Mouse (Mus musculus): Measurements from ENCODE around the gene Aadac. TPM values are rescaled to one million over a fixed set of nuclear protein-coding genes. Genes with fewer than 3 reads are reported as not detected.

Aadac gene
- polyA plus RNA-seq, 1 experiment: not detected

- TF ChIP-seq REST (IDR thresholded peaks at IDR 0.05; ENCODE audit: insufficient read depth, insufficient read length) (no peak), USF1 (IDR thresholded peaks at IDR 0.05; ENCODE audit: low read depth) (no peak), POLR2AphosphoS2 (IDR thresholded peaks at IDR 0.05; ENCODE audit: insufficient read length, low read depth) (no peak), CEBPB (IDR thresholded peaks at IDR 0.05; ENCODE audit: insufficient read depth, poor library complexity, severe bottlenecking) (no peak), MYOD1 (IDR thresholded peaks at IDR 0.05; ENCODE audit: control insufficient read depth in 1 of 3, insufficient read length in 2 of 3, low read depth in 2 of 3) (no peak), SRF (IDR thresholded peaks at IDR 0.05; ENCODE audit: control insufficient read depth, insufficient read length, low read depth) (no peak), MYOG (IDR thresholded peaks at IDR 0.05; ENCODE audit: control insufficient read depth in 1 of 3, insufficient read depth in 1 of 3, insufficient read length in 2 of 3, low read depth in 2 of 3) (no peak), E2F4 (IDR thresholded peaks at IDR 0.05; ENCODE audit: insufficient read depth) (no peak), TCF12 (IDR thresholded peaks at IDR 0.05; ENCODE audit: insufficient read depth, poor library complexity, severe bottlenecking) (no peak), POLR2A (IDR thresholded peaks at IDR 0.05; ENCODE audit: insufficient read length, low read depth) (no peak), MAX (IDR thresholded peaks at IDR 0.05; ENCODE audit: low read depth) (no peak), TCF3 (IDR thresholded peaks at IDR 0.05; ENCODE audit: insufficient read length, low read depth) (no peak)
- no peak overlapping the region for H3K4me3 ChIP-seq
- H3K36me3 ChIP-seq (ENCODE audit: control insufficient read depth, insufficient read depth): no peaks in the 10 kb centered on the region
- no peak overlapping the region for H3ac ChIP-seq (ENCODE audit: control insufficient read depth, insufficient read length)
- H3K4me2 ChIP-seq (ENCODE audit: low read depth): no peak overlapping the region
- no peaks in the 10 kb centered on the region for H3K27me3 ChIP-seq (ENCODE audit: control insufficient read depth, insufficient read depth, insufficient read length)
- H3K79me2 ChIP-seq (ENCODE audit: control insufficient read depth, insufficient read depth): no peaks in the 10 kb centered on the region
These were observed 20.9 kb downstream of the Aadac start for GRCm38 (mm10) chr3:60046221-60046913.

- no peak overlapping the region for H3ac ChIP-seq (ENCODE audit: control insufficient read depth, insufficient read length)
- no peaks in the 10 kb centered on the region for H3K36me3 ChIP-seq (ENCODE audit: control insufficient read depth, insufficient read depth)
- H3K4me2 ChIP-seq (ENCODE audit: low read depth): no peak overlapping the region
- no peak overlapping the region for H3K4me3 ChIP-seq
- TF ChIP-seq MYOG (IDR thresholded peaks at IDR 0.05; ENCODE audit: control insufficient read depth in 1 of 3, insufficient read depth in 1 of 3, insufficient read length in 2 of 3, low read depth in 2 of 3) (no peak), MYOD1 (IDR thresholded peaks at IDR 0.05; ENCODE audit: control insufficient read depth in 1 of 3, insufficient read length in 2 of 3, low read depth in 2 of 3) (no peak), TCF3 (IDR thresholded peaks at IDR 0.05; ENCODE audit: insufficient read length, low read depth) (no peak), E2F4 (IDR thresholded peaks at IDR 0.05; ENCODE audit: insufficient read depth) (no peak), POLR2AphosphoS2 (IDR thresholded peaks at IDR 0.05; ENCODE audit: insufficient read length, low read depth) (no peak), USF1 (IDR thresholded peaks at IDR 0.05; ENCODE audit: low read depth) (no peak), REST (IDR thresholded peaks at IDR 0.05; ENCODE audit: insufficient read depth, insufficient read length) (no peak)
- H3K27me3 ChIP-seq (ENCODE audit: control insufficient read depth, insufficient read depth, insufficient read length): no peaks in the 10 kb centered on the region
- H3K79me2 ChIP-seq (ENCODE audit: control insufficient read depth, insufficient read depth): no peaks in the 10 kb centered on the region
These were observed 27.9 kb downstream of the Aadac start for GRCm38 (mm10) chr3:60053231-60053927.

GRCm38 (mm10) chr3:60053931-60054330 lies 28.4 kb downstream of the Aadac start:
- TF ChIP-seq TCF12 (IDR thresholded peaks at IDR 0.05; ENCODE audit: insufficient read depth, poor library complexity, severe bottlenecking): no peak
- no peak for TF ChIP-seq CEBPB (IDR thresholded peaks at IDR 0.05; ENCODE audit: insufficient read depth, poor library complexity, severe bottlenecking)
- TF ChIP-seq POLR2A (IDR thresholded peaks at IDR 0.05; ENCODE audit: insufficient read length, low read depth): no peak
- TF ChIP-seq REST (IDR thresholded peaks at IDR 0.05; ENCODE audit: insufficient read depth, insufficient read length): no peak
- no peak for TF ChIP-seq POLR2AphosphoS2 (IDR thresholded peaks at IDR 0.05; ENCODE audit: insufficient read length, low read depth)
- TF ChIP-seq SRF (IDR thresholded peaks at IDR 0.05; ENCODE audit: control insufficient read depth, insufficient read length, low read depth): no peak
- TF ChIP-seq TCF3 (IDR thresholded peaks at IDR 0.05; ENCODE audit: insufficient read length, low read depth): no peak
- no peak for TF ChIP-seq MYOD1 (IDR thresholded peaks at IDR 0.05; ENCODE audit: control insufficient read depth in 1 of 3, insufficient read length in 2 of 3, low read depth in 2 of 3)
- no peak for TF ChIP-seq MAX (IDR thresholded peaks at IDR 0.05; ENCODE audit: low read depth)
- no peak for TF ChIP-seq USF1 (IDR thresholded peaks at IDR 0.05; ENCODE audit: low read depth)
- TF ChIP-seq E2F4 (IDR thresholded peaks at IDR 0.05; ENCODE audit: insufficient read depth): no peak
- TF ChIP-seq MYOG (IDR thresholded peaks at IDR 0.05; ENCODE audit: control insufficient read depth in 1 of 3, insufficient read depth in 1 of 3, insufficient read length in 2 of 3, low read depth in 2 of 3): no peak
- no peak overlapping the region for H3ac ChIP-seq (ENCODE audit: control insufficient read depth, insufficient read length)
- no peaks in the 10 kb centered on the region for H3K27me3 ChIP-seq (ENCODE audit: control insufficient read depth, insufficient read depth, insufficient read length)
- H3K4me2 ChIP-seq (ENCODE audit: low read depth): no peak overlapping the region
- H3K79me2 ChIP-seq (ENCODE audit: control insufficient read depth, insufficient read depth): no peaks in the 10 kb centered on the region
- H3K4me3 ChIP-seq: no peak overlapping the region
- no peaks in the 10 kb centered on the region for H3K36me3 ChIP-seq (ENCODE audit: control insufficient read depth, insufficient read depth)

- no peaks in the 10 kb centered on the region for H3K36me3 ChIP-seq (ENCODE audit: control insufficient read depth, insufficient read depth)
- H3K79me2 ChIP-seq (ENCODE audit: control insufficient read depth, insufficient read depth): no peaks in the 10 kb centered on the region
- H3ac ChIP-seq (ENCODE audit: control insufficient read depth, insufficient read length): no peak overlapping the region
- H3K27me3 ChIP-seq (ENCODE audit: control insufficient read depth, insufficient read depth, insufficient read length): no peaks in the 10 kb centered on the region
- TF ChIP-seq USF1 (IDR thresholded peaks at IDR 0.05; ENCODE audit: low read depth) (no peak), MYOG (IDR thresholded peaks at IDR 0.05; ENCODE audit: control insufficient read depth in 1 of 3, insufficient read depth in 1 of 3, insufficient read length in 2 of 3, low read depth in 2 of 3) (no peak), POLR2AphosphoS2 (IDR thresholded peaks at IDR 0.05; ENCODE audit: insufficient read length, low read depth) (no peak), E2F4 (IDR thresholded peaks at IDR 0.05; ENCODE audit: insufficient read depth) (no peak), MYOD1 (IDR thresholded peaks at IDR 0.05; ENCODE audit: control insufficient read depth in 1 of 3, insufficient read length in 2 of 3, low read depth in 2 of 3) (no peak), CEBPB (IDR thresholded peaks at IDR 0.05; ENCODE audit: insufficient read depth, poor library complexity, severe bottlenecking) (no peak), REST (IDR thresholded peaks at IDR 0.05; ENCODE audit: insufficient read depth, insufficient read length) (no peak), POLR2A (IDR thresholded peaks at IDR 0.05; ENCODE audit: insufficient read length, low read depth) (no peak), TCF3 (IDR thresholded peaks at IDR 0.05; ENCODE audit: insufficient read length, low read depth) (no peak)
- no peak overlapping the region for H3K4me2 ChIP-seq (ENCODE audit: low read depth)
- H3K4me3 ChIP-seq: no peak overlapping the region
These were observed 30.9 kb downstream of the Aadac start for GRCm38 (mm10) chr3:60056451-60056850.

All from myocyte (in vitro differentiated cells).